Comparison of ENCODE assay signal across 26 mouse cellular contexts in the genomic region with DNA sequence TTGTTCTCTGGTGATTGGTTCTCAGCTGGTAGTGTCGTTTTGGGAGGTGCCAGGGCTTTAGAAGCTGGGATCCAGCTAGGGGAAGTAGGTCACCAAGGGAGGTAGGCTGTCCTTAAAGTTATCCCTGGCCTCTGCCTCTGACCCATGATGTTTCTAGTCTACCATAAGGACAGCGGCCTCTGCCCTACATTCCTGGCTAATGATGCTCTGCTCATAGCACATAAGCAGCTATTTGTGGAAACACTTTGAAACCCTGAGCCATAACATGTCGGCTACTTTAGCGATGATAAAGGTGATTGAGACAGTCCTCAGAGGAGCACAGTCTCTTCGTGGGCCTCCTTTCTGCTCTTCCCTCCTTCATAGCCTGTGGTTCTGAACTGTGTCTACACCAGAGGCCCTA.
DNase-seq lines count a peak whose midpoint lies in the region; ATAC-seq and TF ChIP-seq lines count a peak whose summit lies in the region.
"Had no signal": no experiment of that assay in that cellular context is flagged by ENCODE, and none has a peak within 500 bp of the region (broad histone marks: within the 10 kb centered on the region; RNA-seq: fewer than 3 reads in every experiment).

No protein-coding gene starts in this region.

- no peak overlapping the region for H3K9ac ChIP-seq in heart, adult 2 months (ENCODE audit: low read depth, low read length)
- H3K9ac ChIP-seq in heart, postnatal 0 days (replicated peaks; ENCODE audit: low read depth, low read length): no peak overlapping the region
- H3K9ac ChIP-seq: forebrain, embryonic 15.5 days; hindbrain, embryonic 14.5 days; limb, embryonic 12.5 days; liver, embryonic 15.5 days; lung, embryonic 14.5 days; midbrain, embryonic 15.5 days; neural tube, embryonic 15.5 days had no signal

- WGBS in heart, adult 2 months: 23% methylated on average over 5 of the region's 5 CpGs
- WGBS in heart, postnatal 0 days: 33% methylated on average over 5 of the region's 5 CpGs

- no peaks in the 10 kb centered on the region for H3K79me2 ChIP-seq in heart, adult 2 months (replicated peaks; ENCODE audit: control insufficient read depth, insufficient read depth, low read length)

- TF ChIP-seq POLR2A in heart, adult 2 months (IDR thresholded peaks at IDR 0.05; ENCODE audit: insufficient read depth, low read depth, low read length): no peak

- H3K9me3 ChIP-seq in heart, postnatal 0 days (replicated peaks; ENCODE audit: control insufficient read depth, low read length): no peaks in the 10 kb centered on the region
- H3K9me3 ChIP-seq: liver, embryonic 15.5 days; midbrain, embryonic 10.5 days; midbrain, embryonic 15.5 days; neural tube, embryonic 15.5 days had no signal

- H3K27me3 ChIP-seq in heart, adult 2 months (ENCODE audit: control insufficient read depth, insufficient read depth, low read length): no peaks in the 10 kb centered on the region
- H3K27me3 ChIP-seq in heart, postnatal 0 days (ENCODE audit: control insufficient read depth, insufficient read depth, low read length): no peaks in the 10 kb centered on the region
- H3K27me3 ChIP-seq: forebrain, embryonic 15.5 days; limb, embryonic 12.5 days; liver, embryonic 15.5 days; midbrain, embryonic 15.5 days; neural tube, embryonic 15.5 days had no signal

- DNase-seq in heart, adult 2 months: peak in 1 of 2 experiments; percentile 20
- no peak for DNase-seq in heart, postnatal 14 days
- DNase-seq in R1 (ENCODE audit: low read depth, low spot score): peak; percentile 18
- peak; percentile 67 for DNase-seq in heart, postnatal 0 days (ENCODE audit: low spot score)
- DNase-seq in retina, postnatal 1 day: peak; percentile 31
- DNase-seq in left cerebral cortex, adult 2 months (ENCODE audit: extremely low spot score in 1 of 2, low spot score in 2 of 2): no peak
- DNase-seq in spleen, postnatal 4 days (ENCODE audit: low spot score in 2 of 2): no peak
- DNase-seq: cerebellum, adult 8-10 months; cerebellum, postnatal 25 days; gastrocnemius, postnatal 14 days; kidney, adult 9 months; kidney, postnatal 10 days; layer of hippocampus, postnatal 36 days; lung, embryonic 14.5 days; lung, postnatal 14 days; right cerebral cortex, postnatal 4 days; thymus, postnatal 4 days had no signal

- peak overlapping the region; percentile 49; the same call in 1 of the 2 replicates for H3K27ac ChIP-seq in heart, adult 2 months
- H3K27ac ChIP-seq in heart, postnatal 0 days (ENCODE audit: low read depth): peak overlapping the region; percentile 28; the same call in 1 of the 2 replicates
- no peak overlapping the region for H3K27ac ChIP-seq in left cerebral cortex, adult 2 months
- H3K27ac ChIP-seq: forebrain, embryonic 15.5 days; hindbrain, embryonic 14.5 days; limb, embryonic 12.5 days; liver, embryonic 15.5 days; midbrain, embryonic 10.5 days; midbrain, embryonic 15.5 days; neural tube, embryonic 15.5 days had no signal

- intact Hi-C loops in heart, adult 2 months (cut with DNase I): no loop called here
- intact Hi-C loops in heart, postnatal 14 days (cut with DNase I): no loop called here
- intact Hi-C loops in left cerebral cortex, adult 2 months (cut with DNase I): no loop called here

- peaks cover 2% of the 10 kb centered on the region; the same call in 1 of the 2 replicates for H3K4me1 ChIP-seq in heart, adult 2 months (ENCODE audit: control insufficient read depth, insufficient read depth, low read length)
- peaks cover 11% of the 10 kb centered on the region for H3K4me1 ChIP-seq in heart, postnatal 0 days (ENCODE audit: control insufficient read depth, insufficient read depth)
- H3K4me1 ChIP-seq: liver, embryonic 15.5 days had no signal

- no peak for TF ChIP-seq EP300 in heart, adult 2 months (IDR thresholded peaks at IDR 0.05; ENCODE audit: insufficient read depth, low read depth, low read length)
- no peak for TF ChIP-seq EP300 in heart, postnatal 0 days (IDR thresholded peaks at IDR 0.05; ENCODE audit: low read depth)

- no peak overlapping the region for H3K4me2 ChIP-seq in heart, postnatal 0 days (ENCODE audit: low read depth, low read length)
- H3K4me2 ChIP-seq: forebrain, embryonic 15.5 days; hindbrain, embryonic 14.5 days; limb, embryonic 12.5 days; liver, embryonic 15.5 days; lung, embryonic 14.5 days; midbrain, embryonic 15.5 days; neural tube, embryonic 15.5 days had no signal

- no peaks in the 10 kb centered on the region for H3K36me3 ChIP-seq in heart, adult 2 months (ENCODE audit: control insufficient read depth, insufficient read depth, low read length)
- no peaks in the 10 kb centered on the region for H3K36me3 ChIP-seq in heart, postnatal 0 days (replicated peaks; ENCODE audit: control insufficient read depth, insufficient read depth, low read length)
- H3K36me3 ChIP-seq: forebrain, embryonic 15.5 days; limb, embryonic 12.5 days; liver, embryonic 15.5 days; midbrain, embryonic 15.5 days; neural tube, embryonic 15.5 days had no signal

- peak; percentile 88 for ATAC-seq in heart, postnatal 0 days (ENCODE audit: insufficient read depth, low read depth)
- ATAC-seq: CD4-positive, CD25-positive, alpha-beta regulatory T cell, adult 4 months; forebrain, embryonic 15.5 days; intestine, postnatal 0 days; midbrain, embryonic 15.5 days had no signal

- no peak overlapping the region for H3K4me3 ChIP-seq in heart, adult 2 months
- no peak overlapping the region for H3K4me3 ChIP-seq in heart, postnatal 0 days (ENCODE audit: low read depth, low read length)
- no peak overlapping the region for H3K4me3 ChIP-seq in left cerebral cortex, adult 2 months
- H3K4me3 ChIP-seq: forebrain, embryonic 15.5 days; limb, embryonic 12.5 days; liver, embryonic 15.5 days; midbrain, embryonic 10.5 days; midbrain, embryonic 15.5 days; neural tube, embryonic 15.5 days had no signal

- TF ChIP-seq CTCF in heart, adult 2 months (IDR thresholded peaks at IDR 0.05): no peak
- TF ChIP-seq CTCF in heart, postnatal 0 days (IDR thresholded peaks at IDR 0.05; ENCODE audit: low read depth): no peak
- no peak for TF ChIP-seq CTCF in left cerebral cortex, adult 2 months (IDR thresholded peaks at IDR 0.05)

Comparison
In these comparisons a context has a peak if more than half of its experiments do, and no peak if none do; other contexts are left out.
1. DNase-seq: peak in R1 (single experiment), heart, postnatal 0 days (single experiment) and retina, postnatal 1 day (single experiment); none in heart, postnatal 14 days (0 of 2), left cerebral cortex, adult 2 months (0 of 2) and spleen, postnatal 4 days (0 of 2).